Comparison of ENCODE assay signal across 16 mouse cellular contexts in genomic region chr9:60699581-60700231, GRCm38 (mm10). TPM values are rescaled to one million over a fixed set of nuclear protein-coding genes. Genes with fewer than 3 reads are reported as not detected.
DNase-seq lines count a peak whose midpoint lies in the region; TF ChIP-seq lines count a peak whose summit lies in the region.
"Had no signal": no experiment of that assay in that cellular context is flagged by ENCODE, and none has a peak within 500 bp of the region (broad histone marks: within the 10 kb centered on the region; RNA-seq: fewer than 3 reads in every experiment).

No protein-coding gene starts in this region.

- no peak for TF ChIP-seq CTCF in layer of hippocampus, adult 2 months (conservative IDR thresholded peaks at IDR 0.05)
- no peak for TF ChIP-seq CTCF in cortical plate, adult 2 months (IDR thresholded peaks at IDR 0.05; ENCODE audit: extremely low read depth, insufficient read depth, low read length)
- TF ChIP-seq CTCF in gastrocnemius, adult 2 months (IDR thresholded peaks at IDR 0.05): no peak

- no peak for TF ChIP-seq POLR2A in cortical plate, adult 2 months (IDR thresholded peaks at IDR 0.05; ENCODE audit: extremely low read depth, insufficient read depth, low read length)

- intact Hi-C loops in gastrocnemius, adult 2 months (cut with DNase I): no loop called here

- peak overlapping the region; percentile 81 for H3K27ac ChIP-seq in layer of hippocampus, adult 2 months
- H3K27ac ChIP-seq in cortical plate, adult 2 months (ENCODE audit: insufficient read depth, low read length): peak overlapping the region; percentile 45
- H3K27ac ChIP-seq in gastrocnemius, adult 2 months: no peak overlapping the region
- H3K27ac ChIP-seq: forebrain, embryonic 12.5 days; midbrain, embryonic 10.5 days had no signal

- H3K4me3 ChIP-seq in layer of hippocampus, adult 2 months: no peak overlapping the region
- H3K4me3 ChIP-seq in cortical plate, adult 2 months (ENCODE audit: insufficient read depth, low read length): no peak overlapping the region
- no peak overlapping the region for H3K4me3 ChIP-seq in gastrocnemius, adult 2 months
- H3K4me3 ChIP-seq: forebrain, embryonic 12.5 days; midbrain, embryonic 10.5 days had no signal

- DNase-seq in layer of hippocampus, adult 2 months (ENCODE audit: low spot score in 2 of 2): no peak
- no peak for DNase-seq in layer of hippocampus, postnatal 36 days
- DNase-seq in ZHBTc4 (ENCODE audit: low read depth, low spot score): peak; percentile 38
- peak; percentile 45 for DNase-seq in mesoderm, embryonic 11.5 days (ENCODE audit: low read depth, low spot score)
- no peak for DNase-seq in spleen, postnatal 4 days (ENCODE audit: low spot score in 2 of 2)
- no peak for DNase-seq in gastrocnemius, adult 2 months
- DNase-seq: adrenal gland, adult 2 months; cerebellum, adult 11-12 months; heart, postnatal 36 days; liver; lung, adult 18-20 months; thymus, adult 18-20 months had no signal

- no peaks in the 10 kb centered on the region for H3K4me1 ChIP-seq in cortical plate, adult 2 months (ENCODE audit: control insufficient read depth, insufficient read depth, low read length)
- H3K4me1 ChIP-seq: forebrain, embryonic 12.5 days; midbrain, embryonic 10.5 days had no signal

RNA-seq across cellular contexts. Expression of gene Lrrc49, which starts 11.7 kb away (rescaled TPM):
- total RNA-seq in layer of hippocampus, adult 2 months (2021): 10 to 100 TPM; 54.7 to 59.3 TPM
- total RNA-seq in layer of hippocampus, postnatal 36 days (2021): 10 to 100 TPM; 54.4 to 58.3 TPM
- polyA plus RNA-seq in cortical plate, adult 2 months (2012; rRNA removed): 70.3 and 73.5 TPM in 2 replicates
- total RNA-seq in gastrocnemius, adult 2 months (2021): 1 to 10 TPM; 2.5 to 3.2 TPM

RNA-seq across cellular contexts. Expression of gene Larp6, which starts 13.1 kb away (rescaled TPM):
- 10 to 100 TPM; 37.9 to 39.2 TPM for total RNA-seq in layer of hippocampus, adult 2 months (2021)
- 10 to 100 TPM; 33.4 to 34.8 TPM for total RNA-seq in layer of hippocampus, postnatal 36 days (2021)
- 35.8 and 37.0 TPM in 2 replicates for polyA plus RNA-seq in cortical plate, adult 2 months (2012; rRNA removed)
- 1 to 10 TPM; 1.1 to 2.2 TPM for total RNA-seq in gastrocnemius, adult 2 months (2021)
- total RNA-seq: G1E had no signal
- polyA plus RNA-seq: G1E had no signal

Comparison
In these comparisons a context has a peak if more than half of its experiments do, and no peak if none do; other contexts are left out.
1. DNase-seq: peak in ZHBTc4 (single experiment) and mesoderm, embryonic 11.5 days (single experiment); none in layer of hippocampus, adult 2 months (0 of 2), layer of hippocampus, postnatal 36 days (0 of 2), spleen, postnatal 4 days (0 of 2) and gastrocnemius, adult 2 months (single experiment).
2. RNA of gene Lrrc49, which starts 11.7 kb away (total RNA-seq): 54.7 to 59.3 TPM in layer of hippocampus, adult 2 months and 54.4 to 58.3 TPM in layer of hippocampus, postnatal 36 days; 2.5 to 3.2 TPM in gastrocnemius, adult 2 months; every median in the first group is over 10 times any median in the second.
3. RNA of gene Larp6, which starts 13.1 kb away (total RNA-seq): 37.9 to 39.2 TPM in layer of hippocampus, adult 2 months and 33.4 to 34.8 TPM in layer of hippocampus, postnatal 36 days; 1.1 to 2.2 TPM in gastrocnemius, adult 2 months; every median in the first group is over 10 times any median in the second.